In the genomic region with DNA sequence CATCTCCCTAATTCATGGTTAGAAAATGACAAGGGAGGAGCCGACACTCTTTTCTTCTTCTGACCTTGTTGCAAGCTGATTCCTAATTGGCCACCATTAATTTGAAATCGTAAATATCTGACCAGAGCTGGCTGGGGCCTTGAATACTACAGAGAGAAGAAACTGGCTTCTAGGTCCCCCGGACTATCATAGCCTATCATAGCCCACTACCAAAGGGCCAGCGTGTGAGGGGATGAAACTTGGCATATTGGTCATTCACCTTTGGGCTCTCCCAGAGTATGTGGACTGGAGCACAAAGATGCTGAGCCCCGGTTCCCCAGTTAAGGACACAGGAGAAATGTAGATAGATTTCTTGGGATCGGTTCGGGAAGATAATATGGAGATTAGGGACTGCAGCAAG, we compare ENCODE assay signal across 8 mouse cellular contexts. TPM values are rescaled to one million over a fixed set of nuclear protein-coding genes. Genes with fewer than 3 reads are reported as not detected.
DNase-seq lines count a peak whose midpoint lies in the region; ATAC-seq and TF ChIP-seq lines count a peak whose summit lies in the region.

No protein-coding gene starts in this region.

- peak overlapping the region; percentile 81 for H3K27ac ChIP-seq in heart, embryonic 15.5 days
- peak overlapping the region; percentile 63 for H3K27ac ChIP-seq in cortical plate, adult 2 months (ENCODE audit: insufficient read depth, low read length)
- H3K27ac ChIP-seq in hindbrain, embryonic 15.5 days (replicated peaks): peak overlapping the region; percentile 91
- H3K27ac ChIP-seq in midbrain, embryonic 14.5 days (replicated peaks; ENCODE audit: low read depth, low read length): peak overlapping the region; percentile 94

- WGBS in heart, embryonic 15.5 days: 26% methylated on average over 7 of the region's 7 CpGs
- WGBS in hindbrain, embryonic 15.5 days: 21% methylated on average over 7 of the region's 7 CpGs
- WGBS in midbrain, embryonic 14.5 days: 20% methylated on average over 7 of the region's 7 CpGs

- H3K4me1 ChIP-seq in heart, embryonic 15.5 days (replicated peaks): peaks cover 40% of the 10 kb centered on the region
- H3K4me1 ChIP-seq in cortical plate, adult 2 months (ENCODE audit: control insufficient read depth, insufficient read depth, low read length): peaks cover 2% of the 10 kb centered on the region; the same call in 1 of the 2 replicates
- peaks cover 17% of the 10 kb centered on the region for H3K4me1 ChIP-seq in hindbrain, embryonic 15.5 days (replicated peaks)
- H3K4me1 ChIP-seq in midbrain, embryonic 14.5 days (ENCODE audit: control insufficient read depth, insufficient read depth, low read length): peaks cover 15% of the 10 kb centered on the region; the same call in 1 of the 2 replicates

- TF ChIP-seq POLR2A in cortical plate, adult 2 months (IDR thresholded peaks at IDR 0.05; ENCODE audit: extremely low read depth, insufficient read depth, low read length): no peak

- intact Hi-C loops in heart, postnatal 10 days (cut with DNase I): loop anchor here (5.0 kb wide), 1 partner anchor 79 kb away; a partner anchor contains a TSS

- H3K4me3 ChIP-seq in heart, embryonic 15.5 days: peak overlapping the region; percentile 47
- H3K4me3 ChIP-seq in cortical plate, adult 2 months (ENCODE audit: insufficient read depth, low read length): peak overlapping the region; percentile 34
- peak overlapping the region; percentile 35 for H3K4me3 ChIP-seq in hindbrain, embryonic 15.5 days
- peak overlapping the region; percentile 33 for H3K4me3 ChIP-seq in midbrain, embryonic 14.5 days (replicated peaks; ENCODE audit: low read depth, low read length)

- no peak for TF ChIP-seq CTCF in cortical plate, adult 2 months (IDR thresholded peaks at IDR 0.05; ENCODE audit: extremely low read depth, insufficient read depth, low read length)

- ATAC-seq in heart, embryonic 15.5 days (replicated peaks; ENCODE audit: insufficient number of reproducible peaks, insufficient read depth, low FRiP score, low read depth): no peak
- peak; percentile 17; the same call in 1 of the 2 replicates for ATAC-seq in hindbrain, embryonic 15.5 days (ENCODE audit: low FRiP score, low read depth)
- peak; percentile 10; the same call in 1 of the 2 replicates for ATAC-seq in midbrain, embryonic 14.5 days (ENCODE audit: low FRiP score, low TSS enrichment)

- peaks cover 11% of the 10 kb centered on the region; the same call in 1 of the 2 replicates for H3K36me3 ChIP-seq in heart, embryonic 15.5 days
- no peaks in the 10 kb centered on the region for H3K36me3 ChIP-seq in hindbrain, embryonic 15.5 days
- peaks cover 25% of the 10 kb centered on the region for H3K36me3 ChIP-seq in midbrain, embryonic 14.5 days (ENCODE audit: control insufficient read depth, insufficient read depth, low read length)

- no peaks in the 10 kb centered on the region for H3K9me3 ChIP-seq in heart, embryonic 15.5 days (replicated peaks)
- no peaks in the 10 kb centered on the region for H3K9me3 ChIP-seq in hindbrain, embryonic 15.5 days
- H3K9me3 ChIP-seq in midbrain, embryonic 14.5 days (ENCODE audit: control insufficient read depth, low read length): no peaks in the 10 kb centered on the region

- no peak for DNase-seq in heart, postnatal 10 days
- peak; percentile 28 for DNase-seq in midbrain, embryonic 14.5 days
- DNase-seq in adrenal gland, adult (ENCODE audit: inconsistent age in 2 of 2, low spot score in 1 of 2): no peak
- no peak for DNase-seq in thymus, postnatal 10 days (ENCODE audit: low spot score in 2 of 2)
- DNase-seq in frontal cortex, adult 2 months (ENCODE audit: extremely low spot score in 1 of 2, low spot score in 1 of 2): no peak

- H3K9ac ChIP-seq in heart, embryonic 15.5 days: peak overlapping the region; percentile 43; the same call in 1 of the 2 replicates
- H3K9ac ChIP-seq in hindbrain, embryonic 15.5 days: peak overlapping the region; percentile 34
- H3K9ac ChIP-seq in midbrain, embryonic 14.5 days (replicated peaks; ENCODE audit: low read length): peak overlapping the region; percentile 56

- H3K27me3 ChIP-seq in heart, embryonic 15.5 days: no peaks in the 10 kb centered on the region
- no peaks in the 10 kb centered on the region for H3K27me3 ChIP-seq in hindbrain, embryonic 15.5 days
- H3K27me3 ChIP-seq in midbrain, embryonic 14.5 days (ENCODE audit: control insufficient read depth, insufficient read depth, low read length): no peaks in the 10 kb centered on the region

- H3K4me2 ChIP-seq in heart, embryonic 15.5 days: peak overlapping the region; percentile 82
- peak overlapping the region; percentile 65 for H3K4me2 ChIP-seq in hindbrain, embryonic 15.5 days
- peak overlapping the region; percentile 71 for H3K4me2 ChIP-seq in midbrain, embryonic 14.5 days (ENCODE audit: low read length)

RNA-seq across cellular contexts. Expression of a gene that starts 15.3 kb away (rescaled TPM):
- polyA plus RNA-seq in heart, embryonic 15.5 days (2015; fragmentation: Nextera tagmentation; extraction: Ambion mirVana): 743 and 952 TPM in 2 replicates
- total RNA-seq in heart, postnatal 10 days (2021): 100 to 1,000 TPM; 304 to 329 TPM
- 27.6 and 27.8 TPM in 2 replicates for polyA plus RNA-seq in cortical plate, adult 2 months (2012; rRNA removed)
- 14.8 and 16.6 TPM in 2 replicates for polyA plus RNA-seq in hindbrain, embryonic 15.5 days (2015; fragmentation: Nextera tagmentation; extraction: Ambion mirVana)
- 5.5 and 6.4 TPM in 2 replicates for polyA plus RNA-seq in midbrain, embryonic 14.5 days (2014; fragmentation: Nextera tagmentation; extraction: Ambion mirVana)
- polyA plus RNA-seq in frontal cortex, adult 2 months (2012; rRNA removed): 29.6 and 40.7 TPM in 2 replicates

RNA-seq across cellular contexts. Expression of a gene that starts 31.4 kb away (rescaled TPM):
- 150 and 166 TPM in 2 replicates for polyA plus RNA-seq in heart, embryonic 15.5 days (2015; fragmentation: Nextera tagmentation; extraction: Ambion mirVana)
- 100 to 1,000 TPM; 321 to 334 TPM for total RNA-seq in heart, postnatal 10 days (2021)
- polyA plus RNA-seq in cortical plate, adult 2 months (2012; rRNA removed): 516 and 534 TPM in 2 replicates
- polyA plus RNA-seq in hindbrain, embryonic 15.5 days (2015; fragmentation: Nextera tagmentation; extraction: Ambion mirVana): 817 and 859 TPM in 2 replicates
- 420 and 582 TPM in 2 replicates for polyA plus RNA-seq in midbrain, embryonic 14.5 days (2014; fragmentation: Nextera tagmentation; extraction: Ambion mirVana)
- polyA plus RNA-seq in frontal cortex, adult 2 months (2012; rRNA removed): 528 and 551 TPM in 2 replicates

Comparison
In these comparisons a context has a peak if more than half of its experiments do, and no peak if none do; other contexts are left out.
1. RNA of a gene that starts 15.3 kb away (polyA plus RNA-seq): 743 to 952 TPM in heart, embryonic 15.5 days; 29.6 to 40.7 TPM in frontal cortex, adult 2 months, 27.6 to 27.8 TPM in cortical plate, adult 2 months, 14.8 to 16.6 TPM in hindbrain, embryonic 15.5 days and 5.5 to 6.4 TPM in midbrain, embryonic 14.5 days; every median in the first group is over 10 times any median in the second.
2. Peak in every context shown above with its lines, with median percentiles within 50 percentile points of each other: H3K27ac ChIP-seq, H3K4me2 ChIP-seq, H3K4me3 ChIP-seq and H3K9ac ChIP-seq.